Mouse (Mus musculus) G1E (cell line): ENCODE measurements around the gene Klk1b8. TPM values are rescaled to one million over a fixed set of nuclear protein-coding genes. Genes with fewer than 3 reads are reported as not detected.
"Not testable (repeated sequence)": the region's sequence is repeated elsewhere in the genome, so short reads cannot be mapped to it uniquely, and the experiment has no call there.

Source experiments
- ATAC-seq: 2 replicates; pipeline ENCODE4 v1.8.0; 2016; ENCODE audit warnings: mild to moderate bottlenecking; ENCODE audit not compliant: insufficient number of reproducible peaks, poor library complexity, low FRiP score, severe bottlenecking; ENCODE audit errors: extremely low read depth
- DNase-seq: peaks from one replicate; pipeline ENCODE4 v3.0.0; 2012; ENCODE audit warnings: low spot score
- H3K27me3 ChIP-seq: 2 replicates; pipeline ENCODE4 v1.6.1; 2012; ENCODE audit warnings: mild to moderate bottlenecking, low read length, inconsistent platforms; ENCODE audit not compliant: insufficient read depth
- H3K36me3 ChIP-seq: replicated peaks from 2 replicates; pipeline ENCODE3; 2012; ENCODE audit warnings: mild to moderate bottlenecking, inconsistent platforms
- H3K4me1 ChIP-seq: 2 replicates; pipeline ENCODE4 v1.6.1; 2012; ENCODE audit warnings: low read depth, low read length, inconsistent platforms, mixed read lengths; ENCODE audit not compliant: insufficient read depth
- H3K4me3 ChIP-seq: 2 replicates; pipeline ENCODE4 v1.5.1; 2012; ENCODE audit warnings: low read depth, mild to moderate bottlenecking, inconsistent platforms, low read length, moderate library complexity, mixed read lengths
- H3K9me3 ChIP-seq: replicated peaks from 2 replicates; pipeline ENCODE4 v1.6.1; 2012; ENCODE audit warnings: inconsistent platforms
- CTCF ChIP-seq: IDR thresholded peaks from 2 replicates; pipeline ENCODE4 v1.5.1; 2012; ENCODE audit warnings: low read depth, low read length, inconsistent platforms, mixed read lengths
- GATA1 ChIP-seq: IDR thresholded peaks from 2 replicates; pipeline ENCODE4 v1.6.1; 2012; ENCODE audit warnings: borderline replicate concordance, low read length, inconsistent platforms, mixed read lengths
- GATA2 ChIP-seq: IDR thresholded peaks from 2 replicates; pipeline ENCODE4 v1.6.1; 2012; ENCODE audit warnings: low read depth, low read length, inconsistent platforms, borderline replicate concordance
- POLR2AphosphoS5 ChIP-seq: IDR thresholded peaks from 2 replicates; pipeline ENCODE4 v1.6.1; 2012; ENCODE audit warnings: low read depth, low read length, inconsistent platforms; ENCODE audit not compliant: insufficient replicate concordance
- TAL1 ChIP-seq: conservative IDR thresholded peaks from 2 replicates; pipeline ENCODE4 v1.6.1; 2012; ENCODE audit warnings: low read depth, low read length, inconsistent platforms, mixed read lengths
- polyA plus RNA-seq: library from polyadenylated mRNA; stranded (reverse); fragments of >175 nt; gene quantifications from 2 replicates; pipeline ENCODE4 v1.2.3, GENCODE M21; 2012
- total RNA-seq, 2 experiments: library from RNA; stranded (forward) in 1 of 2; stranded (reverse) in 1 of 2; fragments of 200-1000 nt in 1 of 2; fragments of >200 nt in 1 of 2; fragmentation: Nextera tagmentation in 1 of 2; gene quantifications; 2 replicates each; pipeline ENCODE4 v1.2.3; 2014 to 2017

Gene Klk1b8
- total and polyA plus RNA-seq, 3 experiments: not detected

DNA sequence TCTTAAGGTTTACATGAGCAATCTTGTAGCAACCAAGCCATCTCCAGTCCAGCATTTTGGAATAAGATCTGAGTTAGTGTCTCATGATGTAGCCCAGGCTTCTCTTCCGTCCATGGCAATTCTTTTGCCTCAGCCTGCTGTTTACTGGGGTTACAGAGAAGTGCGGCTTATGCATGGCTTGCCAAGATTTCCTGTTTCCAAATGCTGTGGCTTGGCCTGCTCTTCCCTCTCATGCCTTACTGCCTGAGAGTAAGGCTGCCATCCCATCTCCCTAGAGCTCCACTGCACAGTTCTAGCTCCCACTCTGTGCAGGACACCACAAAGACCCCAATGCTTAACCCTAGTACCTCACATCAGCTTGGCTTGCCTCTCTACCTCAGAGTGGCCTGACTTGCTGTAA lies 17.1 kb downstream of the Klk1b8 start:
- TF ChIP-seq CTCF: no peak
- no peak for TF ChIP-seq GATA2
- no peak for TF ChIP-seq TAL1
- no peak for TF ChIP-seq GATA1
- no peak for TF ChIP-seq POLR2AphosphoS5
- ATAC-seq: no peak
- Histone ChIP-seq H3K27me3 (no peaks in the 10 kb centered on the region), H3K9me3 (no peaks in the 10 kb centered on the region), H3K36me3 (no peaks in the 10 kb centered on the region), H3K4me1 (no peaks in the 10 kb centered on the region), H3K4me3 (no peak overlapping the region)
- DNase-seq: no peak

DNA sequence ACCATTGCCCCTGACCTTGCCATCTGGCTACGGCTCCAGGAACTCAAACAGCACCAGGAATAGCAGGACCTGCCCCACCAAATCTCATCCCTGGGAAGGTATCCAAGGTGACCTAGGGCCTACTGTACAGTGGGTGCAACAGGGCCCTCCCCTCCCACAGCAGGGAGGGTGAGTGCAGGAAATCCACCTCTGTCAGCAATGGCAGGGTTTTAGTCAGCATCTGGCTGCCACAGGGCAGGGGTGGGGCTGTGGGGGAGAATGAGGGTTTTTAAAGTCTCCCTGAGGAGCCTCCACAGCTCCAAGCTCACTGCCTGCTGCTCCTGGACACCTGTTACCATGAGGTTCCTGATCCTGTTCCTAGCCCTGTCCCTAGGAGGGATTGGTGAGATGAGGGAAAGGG lies 25.3 kb downstream of the Klk1b8 start, which contains the start of gene Klk1b9:
Gene Klk1b9, plus strand, starts transcription at position 301 of the 400 bp plus-strand sequence.
- not testable (repeated sequence) for ATAC-seq, H3K4me3 ChIP-seq, DNase-seq, H3K4me1 ChIP-seq, H3K27me3 ChIP-seq, H3K9me3 ChIP-seq, H3K36me3 ChIP-seq

DNA sequence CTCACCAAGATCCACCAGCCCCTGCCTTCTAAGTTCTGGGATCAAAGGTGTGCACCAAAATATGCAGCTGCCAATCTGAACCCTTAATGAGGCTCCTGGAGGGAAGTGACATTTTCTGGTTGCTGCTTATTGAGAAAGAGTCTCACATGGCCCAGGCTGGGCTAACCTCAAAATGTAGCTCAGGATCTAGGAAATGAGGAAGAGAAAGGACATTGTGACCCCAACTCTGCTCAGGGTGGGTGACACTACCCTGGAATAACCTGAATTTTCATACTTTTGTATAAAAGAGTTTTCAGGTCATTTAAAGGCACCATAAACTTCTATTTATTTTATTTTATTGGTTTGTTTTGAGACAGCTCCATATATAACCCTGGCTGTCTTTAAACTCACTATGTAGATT lies 35.2 kb downstream of the Klk1b8 start:
- H3K27me3 ChIP-seq: no peaks in the 10 kb centered on the region
- DNase-seq (no peak), ATAC-seq (no peak)
- no peaks in the 10 kb centered on the region for H3K4me1 ChIP-seq
- H3K4me3 ChIP-seq: no peak overlapping the region
- H3K36me3 ChIP-seq: no peaks in the 10 kb centered on the region
- TF ChIP-seq POLR2AphosphoS5 (no peak), GATA2 (no peak), GATA1 (no peak), TAL1 (no peak), CTCF (no peak)
- no peaks in the 10 kb centered on the region for H3K9me3 ChIP-seq

DNA sequence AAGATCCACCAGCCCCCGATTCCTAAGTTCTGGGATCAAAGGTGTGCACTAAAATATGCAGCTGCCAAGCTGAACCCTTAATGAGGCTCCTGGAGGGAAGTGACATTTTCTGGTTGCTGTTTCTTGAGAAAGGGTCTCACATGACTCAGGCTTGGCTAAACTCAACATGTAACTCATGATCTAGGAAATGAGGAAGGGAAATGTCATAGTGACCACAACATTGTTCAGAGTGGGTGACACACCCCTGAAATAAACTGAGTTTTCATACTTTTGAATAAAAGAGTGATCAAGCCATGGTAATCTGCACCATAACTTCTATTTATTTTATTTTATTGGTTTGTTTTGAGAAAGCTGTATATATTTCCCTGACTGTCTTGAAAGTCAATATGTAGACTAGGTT lies 44.4 kb downstream of the Klk1b8 start:
- not testable (repeated sequence) for H3K4me3 ChIP-seq, H3K36me3 ChIP-seq, H3K4me1 ChIP-seq, H3K27me3 ChIP-seq, ATAC-seq, DNase-seq, H3K9me3 ChIP-seq

DNA sequence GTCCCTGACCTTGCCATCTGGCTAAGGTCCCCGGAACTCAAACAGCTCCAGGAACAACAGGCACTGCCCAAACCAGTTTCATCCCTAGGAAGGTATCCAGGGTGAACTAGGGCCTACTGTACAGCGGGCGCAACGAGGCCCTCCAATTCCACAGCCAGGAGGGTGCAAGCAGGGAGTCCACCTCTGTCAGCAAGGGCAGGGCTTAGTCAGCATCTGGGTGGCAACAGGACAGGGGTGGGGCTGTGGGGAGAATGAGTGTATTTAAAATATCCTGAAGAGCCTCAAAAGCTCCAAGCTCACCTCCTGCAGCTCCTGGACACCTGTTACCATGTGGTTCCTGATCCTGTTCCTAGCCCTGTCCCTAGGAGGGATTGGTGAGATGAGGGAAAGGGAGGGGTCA lies 45.1 kb downstream of the Klk1b8 start, which contains the start of gene Klk1b11:
Gene Klk1b11, plus strand, starts transcription at position 301 of the 400 bp plus-strand sequence.
- not testable (repeated sequence) for ATAC-seq, H3K4me1 ChIP-seq, H3K4me3 ChIP-seq, DNase-seq, H3K9me3 ChIP-seq, H3K36me3 ChIP-seq, H3K27me3 ChIP-seq

Other genes starting within 250 kb of the Klk1b8 start
Only the 20 nearest of the 21 such genes appear.
- not detected in 2 replicates for gene Klk13, start 238.1 kb upstream of the Klk1b8 start, total RNA-seq (2014; fragmentation: Nextera tagmentation)
- 0.27 TPM in 1 of 2 replicates, not detected in the other for gene Klk13, start 238.1 kb upstream of the Klk1b8 start, total RNA-seq (2017)
- gene Klk13, start 238.1 kb upstream of the Klk1b8 start, polyA plus RNA-seq: not detected in 2 replicates
- gene Klk12, start 181.8 kb upstream of the Klk1b8 start, total RNA-seq (2014; fragmentation: Nextera tagmentation): not detected in 2 replicates
- gene Klk12, start 181.8 kb upstream of the Klk1b8 start, total RNA-seq (2017): not detected in 2 replicates
- not detected in 2 replicates for gene Klk12, start 181.8 kb upstream of the Klk1b8 start, polyA plus RNA-seq
- not detected in 2 replicates for gene Klk11, start 176.1 kb upstream of the Klk1b8 start, total RNA-seq (2014; fragmentation: Nextera tagmentation)
- not detected in 2 replicates for gene Klk11, start 176.1 kb upstream of the Klk1b8 start, total RNA-seq (2017)
- gene Klk11, start 176.1 kb upstream of the Klk1b8 start, polyA plus RNA-seq: not detected in 2 replicates
- gene Klk10, start 169.6 kb upstream of the Klk1b8 start, total RNA-seq (2014; fragmentation: Nextera tagmentation): not detected in 2 replicates
- gene Klk10, start 169.6 kb upstream of the Klk1b8 start, total RNA-seq (2017): not detected in 2 replicates
- not detected in 2 replicates for gene Klk10, start 169.6 kb upstream of the Klk1b8 start, polyA plus RNA-seq
- gene Klk9, start 158.8 kb upstream of the Klk1b8 start, total RNA-seq (2014; fragmentation: Nextera tagmentation): not detected in 2 replicates
- 0.06 TPM in 1 of 2 replicates, not detected in the other for gene Klk9, start 158.8 kb upstream of the Klk1b8 start, total RNA-seq (2017)
- not detected in 2 replicates for gene Klk9, start 158.8 kb upstream of the Klk1b8 start, polyA plus RNA-seq
- not detected in 2 replicates for gene Klk8, start 153.1 kb upstream of the Klk1b8 start, total RNA-seq (2014; fragmentation: Nextera tagmentation)
- gene Klk8, start 153.1 kb upstream of the Klk1b8 start, total RNA-seq (2017): not detected in 2 replicates
- gene Klk8, start 153.1 kb upstream of the Klk1b8 start, polyA plus RNA-seq: not detected in 2 replicates
- gene Klk7, start 139.4 kb upstream of the Klk1b8 start, total RNA-seq (2014; fragmentation: Nextera tagmentation): not detected in 2 replicates
- 0.05 TPM in 1 of 2 replicates, not detected in the other for gene Klk7, start 139.4 kb upstream of the Klk1b8 start, total RNA-seq (2017)
- not detected in 2 replicates for gene Klk7, start 139.4 kb upstream of the Klk1b8 start, polyA plus RNA-seq
- gene Klk6, start 126.2 kb upstream of the Klk1b8 start, total RNA-seq (2014; fragmentation: Nextera tagmentation): not detected in 2 replicates
- gene Klk6, start 126.2 kb upstream of the Klk1b8 start, total RNA-seq (2017): 0.05 TPM in 1 of 2 replicates, not detected in the other
- not detected in 2 replicates for gene Klk6, start 126.2 kb upstream of the Klk1b8 start, polyA plus RNA-seq
- gene Klk5, start 108.7 kb upstream of the Klk1b8 start, total RNA-seq (2014; fragmentation: Nextera tagmentation): not detected in 2 replicates
- gene Klk5, start 108.7 kb upstream of the Klk1b8 start, total RNA-seq (2017): 0.11 TPM in 1 of 2 replicates, not detected in the other
- gene Klk5, start 108.7 kb upstream of the Klk1b8 start, polyA plus RNA-seq: not detected in 2 replicates
- not detected in 2 replicates for gene Klk4, start 69.5 kb upstream of the Klk1b8 start, total RNA-seq (2014; fragmentation: Nextera tagmentation)
- gene Klk4, start 69.5 kb upstream of the Klk1b8 start, total RNA-seq (2017): not detected in 2 replicates
- gene Klk4, start 69.5 kb upstream of the Klk1b8 start, polyA plus RNA-seq: not detected in 2 replicates
- gene Klk15, start 16.9 kb upstream of the Klk1b8 start, total RNA-seq (2014; fragmentation: Nextera tagmentation): not detected in 2 replicates
- gene Klk15, start 16.9 kb upstream of the Klk1b8 start, total RNA-seq (2017): not detected in 2 replicates
- gene Klk15, start 16.9 kb upstream of the Klk1b8 start, polyA plus RNA-seq: not detected in 2 replicates
- not detected in 2 replicates for gene Klk1b1, start 16.1 kb downstream of the Klk1b8 start, total RNA-seq (2014; fragmentation: Nextera tagmentation)
- gene Klk1b1, start 16.1 kb downstream of the Klk1b8 start, total RNA-seq (2017): not detected in 2 replicates
- gene Klk1b1, start 16.1 kb downstream of the Klk1b8 start, polyA plus RNA-seq: not detected in 2 replicates
- gene Klk1b9, start 25.4 kb downstream of the Klk1b8 start, total RNA-seq (2014; fragmentation: Nextera tagmentation): not detected in 2 replicates
- not detected in 2 replicates for gene Klk1b9, start 25.4 kb downstream of the Klk1b8 start, total RNA-seq (2017)
- not detected in 2 replicates for gene Klk1b9, start 25.4 kb downstream of the Klk1b8 start, polyA plus RNA-seq
- gene Klk1b11, start 45.2 kb downstream of the Klk1b8 start, total RNA-seq (2014; fragmentation: Nextera tagmentation): not detected in 2 replicates
- gene Klk1b11, start 45.2 kb downstream of the Klk1b8 start, total RNA-seq (2017): not detected in 2 replicates
- not detected in 2 replicates for gene Klk1b11, start 45.2 kb downstream of the Klk1b8 start, polyA plus RNA-seq
- gene Klk1b26, start 61.5 kb downstream of the Klk1b8 start, total RNA-seq (2014; fragmentation: Nextera tagmentation): not detected in 2 replicates
- not detected in 2 replicates for gene Klk1b26, start 61.5 kb downstream of the Klk1b8 start, total RNA-seq (2017)
- gene Klk1b26, start 61.5 kb downstream of the Klk1b8 start, polyA plus RNA-seq: not detected in 2 replicates
- not detected in 2 replicates for gene Klk1b27, start 101.6 kb downstream of the Klk1b8 start, total RNA-seq (2014; fragmentation: Nextera tagmentation)
- gene Klk1b27, start 101.6 kb downstream of the Klk1b8 start, total RNA-seq (2017): 0.16 TPM in 1 of 2 replicates, not detected in the other
- gene Klk1b27, start 101.6 kb downstream of the Klk1b8 start, polyA plus RNA-seq: not detected in 2 replicates
- not detected in 2 replicates for gene Klk1b21, start 151.7 kb downstream of the Klk1b8 start, total RNA-seq (2014; fragmentation: Nextera tagmentation)
- gene Klk1b21, start 151.7 kb downstream of the Klk1b8 start, total RNA-seq (2017): not detected in 2 replicates
- gene Klk1b21, start 151.7 kb downstream of the Klk1b8 start, polyA plus RNA-seq: not detected in 2 replicates
- gene Klk1b22, start 162.0 kb downstream of the Klk1b8 start, total RNA-seq (2014; fragmentation: Nextera tagmentation): not detected in 2 replicates
- not detected in 2 replicates for gene Klk1b22, start 162.0 kb downstream of the Klk1b8 start, total RNA-seq (2017)
- gene Klk1b22, start 162.0 kb downstream of the Klk1b8 start, polyA plus RNA-seq: not detected in 2 replicates
- not detected in 2 replicates for gene Klk1b16, start 186.1 kb downstream of the Klk1b8 start, total RNA-seq (2014; fragmentation: Nextera tagmentation)
- not detected in 2 replicates for gene Klk1b16, start 186.1 kb downstream of the Klk1b8 start, total RNA-seq (2017)
- gene Klk1b16, start 186.1 kb downstream of the Klk1b8 start, polyA plus RNA-seq: not detected in 2 replicates
- not detected in 2 replicates for gene Klk1b24, start 237.6 kb downstream of the Klk1b8 start, total RNA-seq (2014; fragmentation: Nextera tagmentation)
- gene Klk1b24, start 237.6 kb downstream of the Klk1b8 start, total RNA-seq (2017): not detected in 2 replicates
- not detected in 2 replicates for gene Klk1b24, start 237.6 kb downstream of the Klk1b8 start, polyA plus RNA-seq